Mouse (Mus musculus) forebrain, embryonic 10.5 days (tissue): ENCODE measurements around the gene Camk2g. TPM values are rescaled to one million over a fixed set of nuclear protein-coding genes. Genes with fewer than 3 reads are reported as not detected.

Experiments used
- DNase-seq: peaks from one replicate; pipeline ENCODE4 v3.0.0-alpha.2; 2017; ENCODE audit warnings: low spot score; ENCODE audit errors: extremely low spot score
- H3K27ac ChIP-seq: fragments of 300-500 bp; sonication (generic); 2 replicates; pipeline ENCODE4 v1.5.1; 2016; ENCODE audit warnings: mild to moderate bottlenecking
- H3K27me3 ChIP-seq: fragments of 300-500 bp; sonication (generic); 2 replicates; pipeline ENCODE4 v1.6.1; 2016; ENCODE audit warnings: mild to moderate bottlenecking; ENCODE audit not compliant: poor library complexity, severe bottlenecking
- H3K36me3 ChIP-seq: fragments of 300-500 bp; sonication (generic); replicated peaks from 2 replicates; pipeline ENCODE4 v1.6.1; 2016; ENCODE audit warnings: mild to moderate bottlenecking, moderate library complexity
- H3K4me1 ChIP-seq: fragments of 300-500 bp; sonication (generic); 2 replicates; pipeline ENCODE4 v1.6.1; 2016
- H3K4me3 ChIP-seq: fragments of 300-500 bp; sonication (generic); 2 replicates; pipeline ENCODE4 v1.5.1; 2016; ENCODE audit warnings: mild to moderate bottlenecking, moderate library complexity
- H3K9me3 ChIP-seq: fragments of 300-500 bp; sonication (generic); 2 replicates; pipeline ENCODE4 v1.6.1; 2016; ENCODE audit warnings: mild to moderate bottlenecking, moderate library complexity
- WGBS: fragments of 180-500 bp; shearing (Covaris S2); methylation state at CpG from one replicate; pipeline ENCODE4 v1.1.7; 2016; 5-methylcytosine and 5-hydroxymethylcytosine counted together
- microRNA-seq: library from miRNA; unstranded; fragments of <30 nt; microRNA quantifications from one replicate; pipeline ENCODE4, GENCODE M21; 2017
- polyA plus RNA-seq: library from polyadenylated mRNA; unstranded; fragments of >200 nt; fragmentation: Nextera tagmentation; extraction: Ambion mirVana; gene quantifications from 2 replicates; pipeline ENCODE4 v1.2.1, GENCODE M21; 2016

Camk2g gene
- polyA plus RNA-seq, 1 experiment from 2014 or later = 37.8 TPM

GRCm38 (mm10) chr14:20696986-20697385 is 96.9 kb downstream of the Camk2g start:
- no peaks in the 10 kb centered on the region for H3K9me3 ChIP-seq
- peaks cover 53% of the 10 kb centered on the region for H3K36me3 ChIP-seq
- DNase-seq = no peak
- peak overlapping the region; percentile 95; the same call in 1 of the 2 replicates for H3K4me3 ChIP-seq
- WGBS = 28% methylated on average over 1 of the region's 1 CpGs
- H3K4me1 ChIP-seq = peaks cover 65% of the 10 kb centered on the region
- H3K27me3 ChIP-seq = no peaks in the 10 kb centered on the region
- H3K27ac ChIP-seq = no peak overlapping the region

GRCm38 (mm10) chr14:20695761-20696520 is 97.9 kb downstream of the Camk2g start:
- WGBS = 20% methylated on average over 27 of the region's 27 CpGs
- Histone ChIP-seq H3K27ac (peak overlapping the region; percentile 97), H3K27me3 (no peaks in the 10 kb centered on the region), H3K9me3 (no peaks in the 10 kb centered on the region), H3K4me1 (peaks cover 54% of the 10 kb centered on the region), H3K4me3 (peak overlapping the region; percentile 95), H3K36me3 (peaks cover 63% of the 10 kb centered on the region)
- no peak for DNase-seq

GRCm38 (mm10) chr14:20694884-20695760 is 98.8 kb downstream of the Camk2g start, which contains the start of gene Fut11:
Fut11 (plus strand) TSS chr14:20694968.
- Histone ChIP-seq H3K9me3 (no peaks in the 10 kb centered on the region), H3K4me3 (peak within 1 kb of the TSS; percentile 95), H3K27me3 (no peaks in the 10 kb centered on the region), H3K27ac (peak within 1 kb of the TSS; percentile 97), H3K36me3 (peaks cover 67% of the 10 kb centered on the region), H3K4me1 (peaks cover 49% of the 10 kb centered on the region)
- DNase-seq = peak; percentile 86
- under 1% methylated on average over 111 of the region's 111 CpGs for WGBS

- no peaks in the 10 kb centered on the region for H3K27me3 ChIP-seq
- H3K27ac ChIP-seq = peak overlapping the region; percentile 97
- 52% methylated on average over 13 of the region's 13 CpGs for WGBS
- peak; percentile 32 for DNase-seq
- no peaks in the 10 kb centered on the region for H3K9me3 ChIP-seq
- peaks cover 49% of the 10 kb centered on the region for H3K4me1 ChIP-seq
- peak overlapping the region; percentile 95 for H3K4me3 ChIP-seq
- peaks cover 70% of the 10 kb centered on the region for H3K36me3 ChIP-seq
Measured at GRCm38 (mm10) chr14:20694185-20694883, 99.6 kb downstream of the Camk2g start.

GRCm38 (mm10) chr14:20693589-20694101 is 100.2 kb downstream of the Camk2g start:
- Histone ChIP-seq H3K27me3 (no peaks in the 10 kb centered on the region), H3K4me1 (peaks cover 49% of the 10 kb centered on the region), H3K36me3 (peaks cover 70% of the 10 kb centered on the region), H3K4me3 (no peak overlapping the region), H3K27ac (no peak overlapping the region), H3K9me3 (no peaks in the 10 kb centered on the region)
- DNase-seq = no peak
- 93% methylated on average over 10 of the region's 10 CpGs for WGBS

- 92% methylated on average over 6 of the region's 6 CpGs for WGBS
- H3K9me3 ChIP-seq = no peaks in the 10 kb centered on the region
- H3K4me1 ChIP-seq = peaks cover 30% of the 10 kb centered on the region
- H3K36me3 ChIP-seq = peaks cover 78% of the 10 kb centered on the region
- no peak overlapping the region for H3K4me3 ChIP-seq
- H3K27me3 ChIP-seq = no peaks in the 10 kb centered on the region
- no peak for DNase-seq
- H3K27ac ChIP-seq = no peak overlapping the region
Measured at GRCm38 (mm10) chr14:20691772-20692171, 102.1 kb downstream of the Camk2g start.

GRCm38 (mm10) chr14:20689009-20689408 is 104.9 kb downstream of the Camk2g start:
- DNase-seq = no peak
- 89% methylated on average over 2 of the region's 2 CpGs for WGBS
- H3K27ac ChIP-seq = no peak overlapping the region
- H3K27me3 ChIP-seq = no peaks in the 10 kb centered on the region
- peaks cover 2% of the 10 kb centered on the region for H3K4me1 ChIP-seq
- H3K36me3 ChIP-seq = peaks cover 100% of the 10 kb centered on the region
- H3K4me3 ChIP-seq = no peak overlapping the region
- H3K9me3 ChIP-seq = no peaks in the 10 kb centered on the region

GRCm38 (mm10) chr14:20686576-20686975 is 107.3 kb downstream of the Camk2g start:
- WGBS = 95% methylated on average over 3 of the region's 3 CpGs
- Histone ChIP-seq H3K9me3 (no peaks in the 10 kb centered on the region), H3K27ac (no peak overlapping the region), H3K27me3 (no peaks in the 10 kb centered on the region), H3K4me3 (no peak overlapping the region), H3K36me3 (peaks cover 100% of the 10 kb centered on the region), H3K4me1 (no peaks in the 10 kb centered on the region)
- no peak for DNase-seq

Small RNAs within 50 kb of the gene (microRNA-seq; reads per million reads assigned to microRNA genes)
- gene Mir6946 = 2.4 reads per million

Other genes starting within 250 kb of the Camk2g start
- 44.7 and 48.5 TPM in 2 replicates for gene Ppp3cb, start 247.5 kb downstream of the Camk2g start, polyA plus RNA-seq
- 15.4 and 16.5 TPM in 2 replicates for gene Usp54, start 153.0 kb downstream of the Camk2g start, polyA plus RNA-seq
- gene Myoz1, start 137.5 kb downstream of the Camk2g start, polyA plus RNA-seq = 0.12 and 0.15 TPM in 2 replicates
- gene Synpo2l, start 125.7 kb downstream of the Camk2g start, polyA plus RNA-seq = 0.22 and 0.25 TPM in 2 replicates
- gene Sec24c, start 119.8 kb downstream of the Camk2g start, polyA plus RNA-seq = 101 and 105 TPM in 2 replicates
- 15.7 and 16.0 TPM in 2 replicates for gene Fut11, start 99.1 kb downstream of the Camk2g start, polyA plus RNA-seq
- 252 and 261 TPM in 2 replicates for gene Chchd1, start 91.1 kb downstream of the Camk2g start, polyA plus RNA-seq
- 28.9 and 29.0 TPM in 2 replicates for gene Zswim8, start 86.5 kb downstream of the Camk2g start, polyA plus RNA-seq
- gene Ndst2, start 59.5 kb downstream of the Camk2g start, polyA plus RNA-seq = 23.5 and 24.3 TPM in 2 replicates
- gene Plau, start 42.6 kb upstream of the Camk2g start, polyA plus RNA-seq = 0.40 and 0.59 TPM in 2 replicates
- gene Vcl, start 135.3 kb upstream of the Camk2g start, polyA plus RNA-seq = 28.4 and 30.7 TPM in 2 replicates